Mouse (Mus musculus) layer of hippocampus, adult 2 months (tissue): Measurements from ENCODE around the gene Git2. TPM values are rescaled to one million over a fixed set of nuclear protein-coding genes. Genes with fewer than 3 reads are reported as not detected.

ENCODE experiments used
- DNase-seq, 2 experiments: peaks; one replicate each; pipeline ENCODE4 v3.0.0; 2022; ENCODE audit warnings: low spot score in 2 of 2
- H3K27ac ChIP-seq: fragments of 200-600 bp; 2 replicates; pipeline ENCODE4 v1.8.1; 2022
- H3K4me3 ChIP-seq: fragments of 200-600 bp; 2 replicates; pipeline ENCODE4 v1.8.1; 2022; ENCODE audit warnings: mild to moderate bottlenecking
- CTCF ChIP-seq: fragments of 200-600 bp; conservative IDR thresholded peaks from 2 replicates; pipeline ENCODE4 v1.8.1; 2022; ENCODE audit warnings: antibody characterized with exemption, mild to moderate bottlenecking, moderate library complexity
- total RNA-seq, 2 experiments: library from RNA; stranded (reverse); gene quantifications; 2 replicates each; pipeline ENCODE4 v1.2.3; 2021

Git2 gene
- total RNA-seq, 2 experiments from 2014 or later, result 45.7 to 47.5 TPM

DNA sequence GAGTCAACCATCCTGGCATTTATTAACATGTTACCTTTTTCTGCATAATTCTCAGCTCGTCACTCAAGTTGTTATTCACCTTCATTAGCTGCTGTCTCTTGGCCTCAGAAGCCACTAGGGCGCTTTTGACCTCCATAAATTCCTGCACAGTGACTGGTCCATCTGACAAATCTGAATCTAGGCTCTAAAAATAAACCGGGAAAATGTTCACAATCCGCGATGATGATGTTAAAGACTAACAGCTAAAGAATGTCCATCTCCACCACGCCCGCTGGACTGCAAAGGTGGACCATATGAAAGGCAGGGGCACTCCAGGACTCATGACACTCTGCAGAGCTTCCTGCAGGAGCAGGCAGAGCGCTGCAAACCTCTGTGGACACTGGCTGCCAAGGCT lies 31.6 kb downstream of the Git2 start:
- TF ChIP-seq CTCF, result no peak
- H3K4me3 ChIP-seq, result no peak overlapping the region
- peak overlapping the region; percentile 84; the same call in 1 of the 2 replicates for H3K27ac ChIP-seq
- DNase-seq, result no peak

DNA sequence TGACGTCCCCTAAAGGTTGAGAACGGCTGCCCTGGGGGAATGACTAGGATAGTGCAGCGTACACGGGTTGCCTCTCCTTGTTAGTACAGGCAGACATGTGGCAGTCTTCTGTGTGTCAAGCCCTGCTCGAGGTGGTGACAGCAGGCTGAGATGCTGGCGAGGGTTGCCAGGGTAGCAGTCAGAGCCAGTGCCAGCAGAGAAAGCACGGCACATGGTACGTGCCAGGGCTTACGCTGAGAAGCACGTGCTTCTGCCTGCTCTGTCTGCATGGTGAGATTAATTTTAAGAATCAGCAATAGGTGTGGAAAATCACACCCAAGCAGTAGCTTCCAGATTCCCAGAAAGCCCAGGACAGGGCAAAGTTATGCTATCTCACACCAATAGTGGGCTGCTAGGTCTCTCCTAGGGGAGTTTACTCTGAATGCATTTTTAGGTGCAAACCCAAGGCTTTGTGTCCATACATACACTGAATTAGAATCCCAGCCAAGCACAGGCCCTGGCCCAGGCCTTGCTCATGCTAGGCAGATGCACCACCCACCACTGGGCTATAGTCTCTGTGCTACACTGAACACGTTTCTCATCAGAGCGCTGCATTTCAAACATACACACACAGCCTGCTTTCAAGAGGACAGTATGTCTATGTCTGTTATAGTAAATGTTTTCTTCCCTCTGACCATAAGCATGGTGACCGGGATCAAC lies 32.2 kb downstream of the Git2 start:
- TF ChIP-seq CTCF, result no peak
- Histone ChIP-seq H3K4me3 (no peak overlapping the region), H3K27ac (peak overlapping the region; percentile 84)
- DNase-seq, result peak; percentile 67 to 77

DNA sequence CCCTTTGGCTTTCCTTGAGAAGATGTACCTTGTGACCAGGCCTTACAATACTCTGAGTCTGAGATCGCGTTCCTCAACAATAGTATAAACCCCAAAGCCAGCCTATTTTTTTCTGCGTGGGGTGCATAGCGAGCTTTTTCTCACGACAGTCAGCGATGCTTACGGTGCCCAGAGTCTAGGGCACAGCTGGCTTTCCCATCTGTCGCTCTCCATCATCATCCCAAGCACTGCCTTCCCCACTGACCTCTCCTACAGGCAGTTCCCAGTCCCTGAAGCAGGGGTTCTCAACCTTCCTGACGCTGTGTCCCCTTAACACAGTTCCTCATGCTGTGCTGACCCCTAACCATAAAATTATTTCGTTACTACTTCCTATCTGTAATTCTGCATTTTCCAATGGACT lies 32.7 kb downstream of the Git2 start:
- no peak for TF ChIP-seq CTCF
- peak overlapping the region; percentile 84 for H3K27ac ChIP-seq
- H3K4me3 ChIP-seq, result no peak overlapping the region
- DNase-seq, result no peak

DNA sequence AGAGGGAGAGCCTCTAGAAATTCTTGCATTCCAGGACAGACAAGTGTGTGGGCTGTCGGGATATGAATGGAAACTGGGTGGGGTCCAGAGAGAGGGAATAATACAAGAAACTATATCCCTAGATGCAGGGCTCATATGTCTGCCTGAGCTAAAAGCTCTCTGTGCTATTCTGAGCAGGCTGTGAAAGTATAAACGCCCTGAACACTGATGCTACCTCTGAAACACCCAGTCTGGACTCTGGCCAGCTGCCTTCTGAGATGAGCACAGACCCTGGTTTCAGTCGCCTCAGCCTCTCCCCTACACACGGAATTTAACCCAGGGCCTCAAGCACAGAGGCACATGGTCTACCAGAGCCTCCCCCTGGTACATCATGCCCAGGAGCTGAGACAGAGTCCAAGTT lies 34.7 kb downstream of the Git2 start:
- no peak for DNase-seq
- H3K4me3 ChIP-seq, result no peak overlapping the region
- no peak for TF ChIP-seq CTCF
- H3K27ac ChIP-seq, result no peak overlapping the region

- TF ChIP-seq CTCF, result no peak
- no peak for DNase-seq
Observed at GRCm38 (mm10) chr5:114738707-114739241, 36.5 kb downstream of the Git2 start.

GRCm38 (mm10) chr5:114737090-114737887 lies 38.0 kb downstream of the Git2 start:
- Histone ChIP-seq H3K4me3 (no peak overlapping the region), H3K27ac (no peak overlapping the region)
- DNase-seq, result no peak
- no peak for TF ChIP-seq CTCF

More at GRCm38 (mm10) chr5:114738707-114739241, 36.5 kb downstream of the Git2 start:
- no peak overlapping the region for H3K4me3 ChIP-seq
- peak overlapping the region; percentile 61 for H3K27ac ChIP-seq

GRCm38 (mm10) chr5:114733606-114734005 lies 41.7 kb downstream of the Git2 start:
- H3K4me3 ChIP-seq, result no peak overlapping the region
- no peak overlapping the region for H3K27ac ChIP-seq
- DNase-seq, result no peak
- no peak for TF ChIP-seq CTCF

GRCm38 (mm10) chr5:114731969-114732368 lies 43.3 kb downstream of the Git2 start:
- Histone ChIP-seq H3K27ac (no peak overlapping the region), H3K4me3 (no peak overlapping the region)
- no peak for DNase-seq
- TF ChIP-seq CTCF, result no peak

DNA sequence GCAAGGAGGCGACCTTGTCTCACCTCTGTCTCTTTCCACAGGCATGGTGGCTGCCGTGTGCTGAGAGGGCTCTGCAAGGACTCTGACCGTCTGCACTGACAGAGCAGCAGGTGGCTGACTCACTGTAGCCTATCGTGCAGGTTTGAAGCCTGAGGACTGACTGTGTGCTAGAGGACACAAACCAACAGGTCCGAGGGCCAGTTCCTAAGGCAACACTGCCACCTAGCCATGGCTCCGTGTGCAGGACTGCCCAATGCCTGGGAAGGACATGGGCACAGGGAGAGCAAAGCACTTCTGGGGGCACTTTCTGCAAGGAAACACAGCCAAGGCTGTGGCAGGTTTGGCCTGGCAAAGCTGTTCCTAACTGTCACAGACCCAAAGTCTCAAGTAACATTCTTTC lies 43.8 kb downstream of the Git2 start:
- TF ChIP-seq CTCF, result no peak; the same call in 1 of the 2 replicates
- Histone ChIP-seq H3K27ac (no peak overlapping the region), H3K4me3 (no peak overlapping the region)
- no peak for DNase-seq

GRCm38 (mm10) chr5:114730129-114730528 lies 45.2 kb downstream of the Git2 start:
- no peak for DNase-seq
- H3K27ac ChIP-seq, result no peak overlapping the region
- H3K4me3 ChIP-seq, result no peak overlapping the region
- no peak for TF ChIP-seq CTCF

DNA sequence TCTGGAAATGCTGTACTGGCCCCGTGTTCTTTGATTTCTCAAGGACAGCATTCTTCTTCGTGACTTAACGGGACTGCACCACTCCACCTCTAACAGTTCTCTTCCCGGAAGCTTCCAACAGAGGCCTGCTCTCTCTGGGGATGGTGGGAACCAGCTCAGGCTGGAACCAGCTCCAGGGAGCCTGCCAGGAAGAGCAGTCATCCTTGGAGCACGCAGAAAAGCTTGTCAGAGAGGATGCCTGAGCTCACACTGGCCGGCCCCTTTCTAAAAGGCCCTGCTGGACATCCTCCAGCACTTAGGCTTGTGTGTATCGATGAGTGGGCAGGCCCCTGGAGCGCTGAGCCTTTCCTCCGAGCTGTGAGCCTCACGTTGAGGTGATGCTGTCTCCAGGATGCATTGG lies 47.2 kb downstream of the Git2 start:
- no peak overlapping the region for H3K27ac ChIP-seq
- TF ChIP-seq CTCF, result no peak
- no peak overlapping the region for H3K4me3 ChIP-seq
- DNase-seq, result no peak

- TF ChIP-seq CTCF, result no peak
- no peak overlapping the region for H3K4me3 ChIP-seq
- no peak for DNase-seq
- no peak overlapping the region for H3K27ac ChIP-seq
Observed at GRCm38 (mm10) chr5:114722846-114723245, 52.5 kb downstream of the Git2 start.

GRCm38 (mm10) chr5:114721969-114722368 lies 53.3 kb downstream of the Git2 start:
- DNase-seq, result no peak
- Histone ChIP-seq H3K27ac (no peak overlapping the region), H3K4me3 (no peak overlapping the region)
- no peak for TF ChIP-seq CTCF
